Mouse (Mus musculus) layer of hippocampus, adult 9-10 months (tissue): ENCODE results near the gene Nudt16l1.

Source experiments
- DNase-seq: peaks from one replicate; pipeline ENCODE4 v3.0.0; 2022; ENCODE audit warnings: low spot score

The Nudt16l1 gene

DNA sequence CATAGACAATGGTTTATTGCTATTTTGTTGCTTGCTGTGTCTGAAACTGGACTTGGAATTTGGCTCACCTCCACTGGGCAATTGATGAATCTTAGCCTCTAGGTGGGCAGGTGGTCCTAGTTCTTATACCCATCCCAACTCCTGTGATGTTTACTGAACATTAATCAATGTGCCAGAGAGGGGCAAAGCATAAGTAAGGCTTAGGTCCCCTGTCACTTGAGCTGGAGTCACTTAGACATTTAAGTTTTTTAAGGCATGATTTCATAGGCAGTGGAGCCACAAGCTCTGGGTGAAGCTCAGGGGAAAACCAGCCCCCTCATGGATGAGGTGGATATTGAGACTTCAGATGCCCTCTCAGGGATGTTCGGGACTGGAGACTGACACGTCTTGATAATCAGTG is at the start of gene Nudt16l1:
Gene Nudt16l1, plus strand, starts transcription at position 301 of the 400 bp plus-strand sequence.
- no peak for DNase-seq

DNA sequence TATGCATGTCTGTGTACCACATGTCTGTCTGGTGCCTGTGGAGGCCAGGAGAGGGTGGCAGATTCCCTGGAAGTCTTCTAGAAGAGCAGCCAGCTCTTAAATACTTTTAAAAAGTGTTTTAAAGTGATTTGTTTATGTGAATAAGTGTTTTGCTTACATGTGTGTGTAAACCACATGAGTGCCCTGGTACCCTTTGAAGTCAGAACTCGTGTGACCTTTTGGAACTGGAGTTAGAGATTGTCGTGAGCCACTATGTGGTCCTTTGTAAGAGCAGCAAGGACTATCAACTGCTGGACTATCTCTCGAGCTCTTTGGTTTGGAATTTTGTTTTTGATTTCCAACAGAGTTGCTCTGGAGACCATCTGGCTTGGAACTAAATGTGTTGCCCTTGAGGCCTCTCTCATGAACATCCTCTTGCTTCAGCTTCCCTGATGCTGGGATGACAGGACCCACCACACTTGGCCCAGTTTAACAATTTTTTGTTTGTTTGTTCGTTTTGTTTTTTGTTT is 48.3 kb upstream of the Nudt16l1 start:
- DNase-seq = no peak

DNA sequence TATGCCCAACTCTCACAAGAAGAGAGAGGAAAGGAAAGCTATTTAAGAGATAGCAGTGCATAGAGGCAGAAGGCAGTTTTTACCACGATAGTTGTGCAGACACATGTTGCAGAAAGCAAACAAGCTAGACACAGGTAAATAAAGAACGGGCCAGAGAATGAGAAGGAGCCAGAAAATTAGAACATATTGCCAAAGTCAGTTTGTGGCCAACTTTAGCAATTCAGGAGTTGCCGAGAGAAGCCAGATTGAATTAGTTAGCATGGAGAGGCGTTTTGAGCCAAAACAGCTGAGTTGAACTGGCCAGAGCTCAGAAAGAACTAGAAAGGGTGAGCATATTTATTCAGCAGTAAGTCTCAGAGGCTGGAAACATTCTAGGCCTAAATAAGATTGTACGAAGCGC is 46.4 kb upstream of the Nudt16l1 start:
- DNase-seq = no peak

DNA sequence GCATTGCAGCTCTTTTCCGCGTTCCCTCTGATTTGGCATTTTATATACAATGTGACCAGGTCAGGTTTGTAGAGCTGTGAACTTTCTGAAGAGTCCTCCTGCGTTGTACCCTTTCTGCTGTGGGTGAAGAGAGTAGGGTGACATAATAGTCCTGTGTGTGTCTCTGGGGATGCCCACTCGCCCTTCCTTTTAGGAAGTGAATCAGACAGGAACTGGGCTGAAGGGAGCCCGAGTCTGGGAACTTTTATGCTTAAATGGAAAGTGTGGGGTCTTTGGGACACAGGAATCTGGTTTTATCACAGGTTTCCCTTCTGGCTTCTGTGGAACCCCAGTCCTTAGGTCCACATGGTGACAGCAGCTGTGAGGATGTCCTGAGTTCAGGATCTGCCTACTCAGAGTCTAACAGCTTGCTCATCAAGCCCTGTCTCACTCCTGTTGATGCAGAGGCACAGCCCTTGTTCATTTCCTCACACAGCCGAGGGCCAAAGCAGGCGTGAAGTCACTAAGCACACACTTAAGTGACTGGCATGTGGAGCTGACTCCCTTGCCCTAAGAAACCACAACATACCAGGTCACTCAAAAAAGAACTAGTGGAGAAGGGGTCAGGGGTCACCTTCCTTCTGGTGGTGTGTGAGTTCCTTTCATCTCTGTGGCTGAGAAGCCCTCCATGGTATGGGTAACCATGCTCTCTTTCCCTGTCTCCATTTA is 44.2 kb upstream of the Nudt16l1 start:
- DNase-seq = no peak

DNA sequence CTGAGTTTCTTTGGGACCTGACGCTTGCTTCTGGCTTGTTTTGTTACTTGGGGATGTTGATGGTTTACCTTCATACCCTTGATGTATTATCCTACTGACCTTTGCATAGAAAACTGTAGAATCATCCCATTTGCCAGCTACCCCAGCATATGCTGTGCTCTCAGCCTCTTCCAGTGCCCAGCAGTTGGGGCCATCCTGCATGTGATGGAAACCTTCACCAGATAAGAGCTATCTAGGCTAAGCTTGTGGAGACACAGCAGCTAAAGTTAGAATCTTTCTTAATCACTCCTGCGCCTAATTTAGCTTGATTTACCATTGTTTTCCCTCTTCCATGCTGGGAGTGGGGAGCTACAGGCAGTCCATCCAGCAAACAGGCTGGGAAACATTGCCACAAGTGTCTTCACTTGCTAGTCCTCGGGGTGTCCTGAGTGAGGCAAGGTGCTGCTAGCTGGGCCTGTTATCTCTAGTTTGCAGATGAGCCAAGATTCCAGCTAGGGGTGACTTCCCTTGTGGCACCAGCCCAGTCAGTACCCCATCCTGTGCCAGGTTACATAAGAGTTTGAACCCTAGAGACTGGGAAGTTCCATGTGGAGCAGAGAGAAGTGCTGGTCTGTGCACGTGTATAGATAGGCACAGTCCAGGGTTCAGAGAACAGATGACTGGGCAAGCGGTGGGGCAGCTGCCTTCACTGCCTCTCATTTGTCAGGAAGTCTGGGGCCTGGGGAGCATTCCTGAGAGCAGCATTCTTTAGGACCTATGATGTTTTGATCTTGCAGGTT is 42.1 kb upstream of the Nudt16l1 start:
- DNase-seq = no peak

DNA sequence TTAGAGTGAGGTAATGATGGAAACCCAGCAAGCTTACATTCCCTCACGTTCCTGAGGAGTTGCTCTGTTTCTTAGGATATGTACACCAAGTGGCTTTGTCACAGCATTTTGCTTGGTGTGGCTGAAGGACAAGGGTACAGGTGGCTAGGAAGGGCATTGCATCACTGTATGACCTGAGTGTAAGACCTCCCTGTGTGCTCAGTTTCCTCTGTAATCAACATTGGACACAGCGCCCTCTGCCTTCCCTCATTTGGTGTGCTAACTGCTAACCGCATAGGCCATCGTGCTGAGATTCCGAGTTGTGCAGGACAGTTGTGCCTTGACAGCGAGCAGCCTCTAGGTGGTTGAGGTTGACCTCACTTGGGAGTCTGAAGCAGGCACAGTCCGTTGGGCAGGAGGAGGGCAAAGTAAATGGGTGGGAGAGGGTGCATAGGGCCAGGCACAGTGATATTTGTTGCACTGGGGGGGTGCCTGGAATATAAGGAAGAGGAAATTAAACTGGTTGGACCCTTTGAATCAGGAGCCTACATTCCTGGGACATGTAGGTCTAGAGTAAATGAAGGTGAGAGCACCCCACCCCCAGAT is 41.3 kb upstream of the Nudt16l1 start:
- DNase-seq = no peak

DNA sequence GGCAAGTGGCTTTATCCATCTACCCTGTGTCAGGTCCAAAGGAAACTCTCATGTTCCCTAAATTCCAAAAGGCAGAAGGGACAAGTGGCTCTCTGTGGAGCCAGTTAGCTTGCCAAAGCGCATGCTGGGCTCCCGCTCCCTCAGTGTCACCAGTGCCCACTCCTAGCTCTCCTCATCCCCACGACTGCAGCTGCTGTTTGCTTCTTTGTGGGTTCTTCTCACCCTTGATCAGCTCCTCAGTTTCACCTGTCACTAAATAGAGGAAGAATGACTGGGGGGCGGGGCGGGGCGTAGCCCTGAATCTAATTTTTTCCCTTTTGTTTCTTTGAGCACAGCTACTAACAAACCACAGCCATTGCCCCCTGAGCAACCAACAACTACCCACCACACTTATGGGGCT is 39.7 kb upstream of the Nudt16l1 start:
- no peak for DNase-seq

DNA sequence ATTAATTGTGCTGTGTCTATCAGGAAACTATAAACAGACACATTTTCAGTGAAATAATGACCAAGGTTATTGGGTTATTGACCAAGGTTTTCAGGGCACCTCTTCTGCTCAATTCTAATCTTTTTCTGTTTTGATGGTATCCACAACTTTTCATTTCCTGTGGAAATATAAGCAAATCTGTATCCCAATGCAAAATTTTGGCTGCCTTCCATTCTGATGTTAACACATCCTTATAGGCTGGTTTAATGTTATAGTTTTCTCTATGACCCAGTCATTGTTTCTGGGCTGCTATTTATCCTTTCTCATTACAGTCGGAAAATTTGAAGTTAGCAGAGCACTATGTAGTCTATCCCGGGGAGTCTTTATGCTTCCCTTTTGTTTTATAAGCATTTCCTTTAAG is 38.9 kb upstream of the Nudt16l1 start:
- DNase-seq = no peak

DNA sequence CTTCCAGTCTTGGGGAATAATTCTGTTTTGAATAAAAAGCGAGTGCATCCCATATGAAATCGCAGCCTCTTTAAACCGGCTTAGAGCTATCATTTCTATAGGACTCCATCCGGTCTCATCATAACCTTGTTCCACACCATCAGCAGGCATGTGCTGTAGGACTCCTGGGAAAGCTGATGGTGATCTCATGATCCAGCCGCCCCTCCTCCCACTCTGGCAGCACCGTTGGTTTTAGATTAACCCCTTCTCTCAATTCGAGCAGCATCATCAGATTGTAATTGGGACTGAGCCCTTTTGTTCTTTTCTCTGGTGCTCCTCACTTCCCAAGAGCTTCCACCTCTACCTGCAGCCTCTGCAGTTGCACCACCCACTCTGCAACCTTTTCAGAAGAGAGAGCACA is 37.4 kb upstream of the Nudt16l1 start:
- DNase-seq = no peak

DNA sequence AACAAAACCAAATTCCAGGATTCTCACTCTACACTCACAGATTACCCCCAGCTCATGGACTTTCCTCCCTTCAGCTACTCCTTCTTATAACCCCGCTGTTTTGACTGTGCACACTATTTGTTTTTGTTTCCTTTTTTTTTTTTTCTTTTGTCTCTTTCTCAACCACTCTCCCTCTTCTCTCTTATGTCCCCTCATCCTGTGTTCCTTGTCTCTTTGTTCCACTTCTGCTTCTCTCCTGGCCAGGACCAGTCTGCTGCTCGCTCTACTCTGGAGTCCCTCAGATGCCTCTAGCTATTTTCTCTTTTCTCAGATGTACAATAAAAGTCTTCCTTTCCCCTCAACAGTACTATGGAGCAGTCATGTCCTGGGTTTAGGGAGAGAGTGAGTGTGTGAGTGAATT is 36.2 kb upstream of the Nudt16l1 start:
- DNase-seq = no peak

DNA sequence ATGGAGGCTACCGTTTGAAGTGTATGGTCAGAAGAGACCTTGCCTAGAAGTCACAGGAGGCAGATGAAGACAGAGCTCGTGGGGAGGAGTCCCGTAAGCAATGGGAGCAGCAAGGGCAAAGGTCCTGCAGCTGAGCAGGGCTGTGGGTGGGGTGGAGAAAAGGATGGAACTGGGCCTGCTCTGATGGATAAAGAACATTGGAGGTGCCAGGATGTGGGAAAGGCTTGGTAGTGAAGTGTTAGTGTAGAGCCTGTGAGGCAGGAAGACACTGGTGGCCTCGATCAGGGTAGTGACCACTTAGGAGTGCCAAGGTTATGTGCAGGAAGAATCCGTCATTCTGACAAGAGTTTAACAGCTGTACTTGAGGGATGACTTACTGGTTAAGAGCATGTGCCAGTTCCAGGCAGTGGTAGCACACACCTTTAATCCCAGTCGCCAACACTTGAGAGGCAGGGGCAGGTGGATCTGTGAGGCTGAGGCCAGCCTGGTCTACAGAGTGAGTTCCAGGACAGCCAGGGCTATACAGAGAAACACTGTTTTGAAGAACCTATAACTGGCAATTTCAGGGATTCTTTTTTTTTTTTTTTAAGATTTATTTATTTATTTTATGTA is 35.0 kb upstream of the Nudt16l1 start:
- no peak for DNase-seq

DNA sequence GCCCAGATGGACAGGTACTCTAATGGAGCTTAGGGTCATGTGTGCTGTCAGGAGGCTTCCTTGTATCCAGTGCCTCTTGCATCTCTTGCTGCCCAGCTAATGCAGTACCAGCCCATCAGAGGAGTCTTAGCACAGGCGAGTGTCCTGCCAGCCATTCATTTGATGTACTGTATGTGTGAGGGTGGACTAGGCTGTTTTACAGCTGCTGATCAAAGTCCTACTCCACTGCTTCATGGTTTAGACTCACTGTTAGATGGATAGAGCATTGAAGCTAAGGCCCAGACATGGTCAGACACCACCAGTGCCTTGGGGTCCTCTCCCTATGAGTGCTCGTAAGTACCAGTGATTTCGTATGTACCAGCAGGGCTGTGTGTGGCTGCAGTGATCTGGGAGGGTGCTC is 33.7 kb upstream of the Nudt16l1 start:
- DNase-seq = no peak

DNA sequence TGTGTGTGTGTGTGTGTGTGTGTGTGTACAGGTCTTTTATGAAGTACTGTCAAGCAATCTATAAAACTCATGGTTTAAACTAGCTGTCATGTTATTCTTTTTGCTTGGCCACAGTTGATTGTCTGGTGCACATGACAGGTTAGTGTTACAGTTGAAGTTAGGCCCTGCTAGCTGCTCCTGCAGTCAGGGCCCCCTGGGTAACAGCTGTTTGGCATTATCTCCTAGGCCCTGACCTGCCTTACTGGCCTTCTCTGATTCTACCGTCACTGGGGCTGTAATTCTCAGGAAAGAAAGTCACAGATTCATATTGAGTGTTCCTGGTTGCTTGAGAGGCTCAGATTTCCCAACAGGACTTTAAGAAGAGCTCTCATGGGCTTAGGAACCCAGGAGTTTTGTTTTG is 33.0 kb upstream of the Nudt16l1 start:
- no peak for DNase-seq

DNA sequence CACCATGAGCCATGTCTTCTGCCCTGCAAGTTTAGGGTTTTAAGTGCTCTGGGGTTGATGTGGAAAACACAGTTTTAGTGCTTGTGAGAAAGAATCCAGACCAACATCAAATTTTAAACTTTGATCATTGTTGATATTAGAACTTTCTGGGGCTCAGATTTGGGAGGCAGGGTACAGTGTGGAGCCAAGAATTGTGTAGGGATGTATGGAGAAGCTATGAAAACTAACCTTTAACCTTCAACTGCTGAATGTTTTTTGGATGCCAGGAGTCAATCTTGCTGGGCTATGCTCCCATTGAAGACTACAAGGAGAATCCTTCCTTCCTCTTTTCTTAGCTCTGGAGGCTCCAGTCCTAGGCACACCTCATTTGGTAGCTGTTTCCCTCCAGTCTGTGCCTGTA is 32.0 kb upstream of the Nudt16l1 start:
- DNase-seq = no peak

DNA sequence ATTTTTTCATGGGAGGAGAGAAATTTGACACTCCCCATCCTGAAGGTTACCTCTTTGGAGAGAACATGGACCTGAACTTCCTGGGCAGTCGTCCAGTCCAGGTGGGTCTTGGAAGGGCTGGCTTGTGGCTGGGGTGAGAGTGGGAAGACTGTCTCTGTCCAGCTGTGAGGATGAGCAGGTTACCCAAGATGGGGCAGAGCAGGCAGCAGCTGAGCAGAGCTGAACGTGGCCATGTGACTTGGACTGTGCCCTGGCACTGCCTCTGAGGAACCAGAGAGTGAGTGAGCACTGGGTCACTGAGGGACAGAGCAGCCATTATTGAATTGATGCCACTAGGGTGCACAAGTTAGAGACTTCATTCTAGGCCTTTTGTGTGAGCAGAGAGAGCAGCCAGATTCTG is 31.2 kb upstream of the Nudt16l1 start:
- DNase-seq = no peak

DNA sequence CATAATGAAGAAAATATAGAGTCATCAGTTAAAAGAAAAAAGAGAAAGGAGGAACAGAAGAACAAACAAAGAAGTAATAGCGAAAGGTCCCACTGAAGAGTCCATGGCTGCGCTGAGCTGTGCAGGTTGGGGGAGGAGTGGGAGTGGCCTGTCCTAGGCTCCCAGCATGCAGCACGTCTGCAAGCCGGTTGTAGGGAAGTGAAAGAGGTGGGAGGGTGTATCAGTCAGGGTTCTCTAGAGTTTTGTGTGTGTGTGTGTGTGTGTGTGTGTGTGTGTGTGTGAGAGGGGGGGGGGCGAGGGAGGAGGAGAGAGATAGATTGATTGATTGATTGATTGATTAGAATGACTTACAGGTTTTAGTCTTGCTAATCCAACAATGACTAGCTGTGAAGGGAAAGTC is 30.6 kb upstream of the Nudt16l1 start:
- DNase-seq = no peak

DNA sequence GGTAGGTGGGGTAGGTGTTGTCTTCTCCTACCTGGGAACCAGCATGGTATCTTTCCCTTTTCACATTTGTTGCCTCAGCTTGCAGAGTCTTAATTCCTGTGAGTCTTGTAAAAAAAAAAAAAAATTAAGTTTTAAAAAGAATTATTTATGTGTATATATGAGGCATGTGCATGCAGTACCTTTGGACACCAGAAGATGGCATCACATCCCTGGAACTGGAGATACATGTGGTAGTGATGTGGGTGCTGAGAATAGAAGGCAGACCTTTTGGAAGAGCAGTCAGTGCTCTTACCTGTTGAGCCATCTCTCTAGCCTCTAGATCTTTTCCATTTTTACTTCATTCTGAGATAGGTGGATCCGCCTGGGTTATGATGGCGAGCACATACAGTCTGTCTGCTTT is 28.8 kb upstream of the Nudt16l1 start:
- DNase-seq = no peak

DNA sequence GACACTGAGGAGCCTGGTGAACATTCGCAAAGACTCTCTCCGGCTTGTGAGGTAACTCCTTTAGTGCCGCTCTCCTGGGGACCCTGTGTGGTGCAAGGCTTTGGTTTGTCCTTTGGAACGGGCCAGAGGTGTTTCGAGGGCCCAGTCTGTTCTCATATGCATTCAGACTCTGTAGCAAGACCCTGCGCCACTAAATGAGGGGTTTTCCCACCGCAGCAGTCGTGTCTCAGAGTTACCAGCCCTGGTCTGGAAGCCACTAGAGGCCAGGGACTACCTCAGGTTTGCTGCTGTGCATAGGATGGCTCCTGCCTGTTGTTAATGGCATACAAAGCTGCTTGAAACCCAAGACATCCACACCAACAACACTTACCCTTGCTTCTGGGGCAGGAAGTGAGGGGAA is 27.8 kb upstream of the Nudt16l1 start:
- DNase-seq = no peak

DNA sequence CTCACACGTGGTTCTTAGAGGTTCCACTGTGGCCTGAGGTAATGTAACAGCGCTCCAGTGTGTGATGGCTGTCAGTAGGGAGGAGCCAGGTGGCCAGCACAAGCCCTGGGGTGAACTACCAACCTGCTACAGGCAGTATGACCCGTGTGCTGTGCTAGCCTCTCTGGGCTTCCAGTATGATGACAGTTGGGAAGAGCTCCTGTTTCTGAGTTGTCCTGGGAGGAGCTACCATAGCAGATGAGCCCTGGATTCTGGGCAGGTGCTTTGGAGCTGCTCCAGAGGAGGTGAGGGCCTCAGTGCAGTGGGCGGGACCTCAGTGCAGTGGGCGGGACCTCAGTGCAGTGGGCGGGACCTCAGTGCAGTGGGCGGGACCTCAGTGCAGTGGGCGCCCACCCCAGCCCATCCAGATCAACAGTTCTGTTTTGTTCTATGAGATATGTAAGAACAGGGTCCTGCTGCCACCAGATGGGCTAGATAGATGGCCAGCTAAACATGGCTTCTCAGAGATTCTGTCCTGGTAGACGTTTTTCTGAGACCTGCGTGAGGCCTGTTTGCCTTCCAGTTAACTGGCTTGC is 26.4 kb upstream of the Nudt16l1 start:
- no peak for DNase-seq

DNA sequence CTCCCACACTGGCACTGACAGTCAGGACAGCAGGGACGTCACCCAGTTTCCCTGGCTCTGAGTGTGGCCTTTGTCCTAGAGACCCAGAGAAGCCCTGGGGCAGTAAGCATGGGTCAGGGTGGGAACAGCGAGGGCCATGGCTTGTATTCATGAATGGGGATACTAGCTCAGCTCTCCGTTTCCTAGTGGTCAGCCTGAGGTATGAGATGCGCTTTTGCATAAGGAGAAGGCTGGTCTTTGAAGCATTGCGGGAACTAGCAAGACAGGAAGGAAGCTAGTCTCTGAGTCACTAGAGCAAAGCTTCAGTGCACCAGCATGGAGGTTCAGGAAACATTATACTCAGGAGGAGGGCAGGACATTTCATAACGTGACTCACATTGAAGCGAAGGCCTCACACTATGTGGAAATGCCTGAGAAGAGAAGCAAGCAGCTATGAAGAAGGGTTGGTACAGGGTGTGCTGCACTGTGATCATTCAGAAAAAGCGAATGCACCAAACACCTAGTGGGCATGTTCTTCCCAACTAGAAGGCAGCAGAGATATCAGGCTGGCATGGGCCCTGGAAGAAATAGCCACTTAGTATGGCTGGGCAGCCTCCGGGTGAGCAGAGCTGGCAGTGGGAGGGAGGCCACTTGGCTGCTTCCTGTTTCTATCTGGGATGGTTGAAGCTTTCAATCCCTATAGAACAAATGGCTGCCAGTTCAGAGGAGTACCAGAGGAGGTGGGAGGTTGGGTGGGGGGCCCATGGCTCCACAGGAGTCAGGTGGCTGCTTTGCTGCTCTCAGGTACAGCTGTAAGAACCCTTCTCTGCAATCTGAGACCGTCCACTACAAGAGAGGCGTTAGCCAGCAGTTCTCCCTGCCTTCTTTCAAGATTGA is 25.4 kb upstream of the Nudt16l1 start:
- DNase-seq = no peak
